Mouse (Mus musculus) megakaryocyte, embryonic 14.5 days (primary cell): ENCODE results near the gene BC003965.

Source experiments
- FLI1 ChIP-seq: IDR thresholded peaks from 2 replicates; pipeline ENCODE4 v1.6.1; 2012; ENCODE audit warnings: low read length, inconsistent platforms, mixed read lengths
- GATA1 ChIP-seq: IDR thresholded peaks from 3 replicates; pipeline ENCODE4 v1.6.1; 2012; ENCODE audit warnings: mixed read lengths, low read length, inconsistent platforms, borderline replicate concordance

- TF ChIP-seq GATA1 (no peak), FLI1 (no peak)
Observed at GRCm38 (mm10) chr17:25211705-25212104, 27.4 kb downstream of the BC003965 start.
